Mouse (Mus musculus) heart, embryonic 13.5 days (tissue): Measurements from ENCODE around the gene Cyp2a5. TPM values are rescaled to one million over a fixed set of nuclear protein-coding genes. Genes with fewer than 3 reads are reported as not detected.
"Not testable (repeated sequence)": the region's sequence is repeated elsewhere in the genome, so short reads cannot be mapped to it uniquely, and the experiment has no call there.

Experiments used
- ATAC-seq: fragments of 200-750 bp; cut with Nextera tagmentation; 2 replicates; pipeline ENCODE4 v1.8.0; 2017; ENCODE audit warnings: moderate TSS enrichment; ENCODE audit not compliant: insufficient number of reproducible peaks, low FRiP score, low TSS enrichment; ENCODE audit errors: extremely low read depth
- H3K27ac ChIP-seq: fragments of 300-500 bp; sonication (generic); replicated peaks from 2 replicates; pipeline ENCODE4 v1.5.1; 2015; ENCODE audit warnings: moderate library complexity, mild to moderate bottlenecking, inconsistent platforms
- H3K27me3 ChIP-seq: fragments of 300-500 bp; sonication (generic); replicated peaks from 2 replicates; pipeline ENCODE4 v1.6.1; 2015; ENCODE audit warnings: mild to moderate bottlenecking, inconsistent platforms
- H3K36me3 ChIP-seq: fragments of 300-500 bp; sonication (generic); 2 replicates; pipeline ENCODE4 v1.6.1; 2015; ENCODE audit warnings: mild to moderate bottlenecking, inconsistent platforms
- H3K4me1 ChIP-seq: fragments of 300-500 bp; sonication (generic); 2 replicates; pipeline ENCODE4 v1.6.1; 2015; ENCODE audit warnings: inconsistent platforms
- H3K4me2 ChIP-seq: fragments of 300-500 bp; sonication (generic); 2 replicates; pipeline ENCODE4 v1.6.1; 2015; ENCODE audit warnings: inconsistent platforms, mild to moderate bottlenecking, moderate library complexity
- H3K4me3 ChIP-seq: fragments of 300-500 bp; sonication (generic); 2 replicates; pipeline ENCODE4 v1.5.1; 2015; ENCODE audit warnings: moderate library complexity, mild to moderate bottlenecking, inconsistent platforms
- H3K9ac ChIP-seq: fragments of 300-500 bp; sonication (generic); 2 replicates; pipeline ENCODE4 v1.6.1; 2015; ENCODE audit warnings: inconsistent platforms, mild to moderate bottlenecking, moderate library complexity
- H3K9me3 ChIP-seq: fragments of 300-500 bp; sonication (generic); 2 replicates; pipeline ENCODE4 v1.6.1; 2016; ENCODE audit warnings: inconsistent platforms
- WGBS: fragments of 180-500 bp; shearing (Covaris S2); methylation state at CpG from one replicate; pipeline ENCODE4 v1.1.7; 2015; ENCODE audit warnings: mixed read lengths; 5-methylcytosine and 5-hydroxymethylcytosine counted together
- polyA plus RNA-seq: library from polyadenylated mRNA; unstranded; fragments of >200 nt; fragmentation: Nextera tagmentation; extraction: Ambion mirVana; gene quantifications from 2 replicates; pipeline ENCODE4 v1.2.1, GENCODE M21; 2015

Cyp2a5 gene
- not detected in 2 replicates for polyA plus RNA-seq

DNA sequence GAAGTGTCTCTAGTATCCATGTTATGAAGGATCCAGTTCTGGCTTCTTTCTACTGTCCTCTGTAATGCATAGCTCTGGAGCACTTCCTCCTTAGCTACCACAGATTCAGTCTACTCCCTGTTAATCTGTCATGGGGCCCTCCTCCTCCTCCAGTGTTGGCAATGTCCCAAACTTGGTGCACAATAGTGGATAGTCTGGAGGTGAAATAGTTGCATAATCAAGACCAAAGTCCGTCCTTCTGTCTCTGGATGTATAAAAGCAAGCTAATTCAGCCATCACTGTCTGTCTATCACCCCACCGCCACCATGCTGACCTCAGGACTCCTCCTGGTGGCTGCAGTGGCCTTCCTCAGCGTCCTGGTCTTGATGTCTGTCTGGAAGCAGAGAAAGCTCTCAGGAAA lies at the start of gene Cyp2a5:
TSS of gene Cyp2a5 (plus strand) at position 247 of the 400 bp plus-strand sequence.
- not testable (repeated sequence) for H3K36me3 ChIP-seq, H3K27ac ChIP-seq, H3K4me1 ChIP-seq, H3K9ac ChIP-seq, H3K9me3 ChIP-seq, ATAC-seq, H3K4me3 ChIP-seq, H3K4me2 ChIP-seq, H3K27me3 ChIP-seq
- 66% methylated on average over 3 of the region's 3 CpGs for WGBS

- 47% methylated on average over 1 of the region's 1 CpGs for whole genome bisulfite sequencing
- not testable (repeated sequence) for H3K4me1 ChIP-seq, ATAC-seq, H3K9ac ChIP-seq, H3K4me3 ChIP-seq, H3K27ac ChIP-seq, H3K9me3 ChIP-seq, H3K4me2 ChIP-seq, H3K27me3 ChIP-seq, H3K36me3 ChIP-seq
Measured at GRCm38 (mm10) chr7:26786013-26786412, 49.1 kb upstream of the Cyp2a5 start.

DNA sequence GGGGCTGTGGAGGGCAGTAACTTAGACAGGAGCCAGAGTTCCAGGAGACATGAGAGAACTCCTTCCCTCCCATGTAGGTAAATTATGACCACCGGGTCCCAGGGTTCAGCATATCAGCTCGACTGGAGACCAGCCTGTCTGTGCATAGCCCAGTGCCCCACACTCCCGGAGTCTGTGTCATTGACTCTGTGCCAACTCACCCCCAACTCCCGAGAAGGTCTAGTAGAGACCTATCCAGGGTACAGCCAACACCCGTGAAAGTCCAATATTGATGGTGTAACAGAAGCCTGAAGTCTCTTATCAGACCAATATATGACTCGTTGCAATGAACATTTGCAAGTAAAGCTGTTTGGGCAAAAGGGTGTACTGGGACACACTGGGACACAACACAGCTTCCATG lies 45.1 kb upstream of the Cyp2a5 start:
- H3K4me1 ChIP-seq = no peaks in the 10 kb centered on the region
- H3K9me3 ChIP-seq = peaks cover 7% of the 10 kb centered on the region
- ATAC-seq = no peak
- no peak overlapping the region for H3K27ac ChIP-seq
- H3K27me3 ChIP-seq = no peaks in the 10 kb centered on the region
- no peak overlapping the region for H3K4me3 ChIP-seq
- H3K4me2 ChIP-seq = no peak overlapping the region
- no peaks in the 10 kb centered on the region for H3K36me3 ChIP-seq
- H3K9ac ChIP-seq = no peak overlapping the region
- 59% methylated on average over 6 of the region's 6 CpGs for WGBS

DNA sequence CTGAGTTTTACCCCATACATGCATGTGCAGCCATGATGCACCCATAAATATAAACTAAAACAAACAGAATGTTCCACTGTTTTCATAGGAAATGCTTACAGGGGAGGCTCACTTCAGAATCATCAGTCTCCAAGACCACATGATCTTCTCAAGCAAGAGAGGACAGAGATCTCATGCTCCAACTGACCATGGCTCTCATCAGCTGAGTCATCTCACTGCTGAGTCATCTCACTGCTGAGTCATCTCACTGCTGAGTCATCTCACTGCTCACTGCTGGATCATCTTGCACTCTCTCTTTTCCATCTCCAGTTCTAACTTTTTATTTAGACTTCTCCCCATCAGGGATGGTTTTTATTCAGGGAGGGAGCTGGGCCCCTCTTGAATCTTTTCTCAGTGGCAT lies 35.0 kb upstream of the Cyp2a5 start:
- Histone ChIP-seq H3K4me2 (no peak overlapping the region), H3K9ac (no peak overlapping the region), H3K36me3 (no peaks in the 10 kb centered on the region), H3K27me3 (no peaks in the 10 kb centered on the region), H3K4me1 (no peaks in the 10 kb centered on the region), H3K27ac (no peak overlapping the region), H3K4me3 (no peak overlapping the region), H3K9me3 (0 out of 2 replicates have a peak, but pooled peaks cover 4% of the 10 kb centered on the region)
- ATAC-seq = no peak

GRCm38 (mm10) chr7:26800996-26801395 lies 34.1 kb upstream of the Cyp2a5 start:
- ATAC-seq = no peak
- Histone ChIP-seq H3K4me2 (no peak overlapping the region), H3K9ac (no peak overlapping the region), H3K9me3 (0 out of 2 replicates have a peak, but pooled peaks cover 4% of the 10 kb centered on the region), H3K4me3 (no peak overlapping the region), H3K27me3 (no peaks in the 10 kb centered on the region), H3K27ac (no peak overlapping the region), H3K36me3 (no peaks in the 10 kb centered on the region), H3K4me1 (no peaks in the 10 kb centered on the region)
- WGBS = 92% methylated on average over 1 of the region's 1 CpGs

GRCm38 (mm10) chr7:26808592-26808991 lies 26.5 kb upstream of the Cyp2a5 start, which contains the start of gene Cyp2g1:
Cyp2g1 (plus strand) TSS chr7:26808892.
- 94% methylated on average over 2 of the region's 2 CpGs for WGBS

DNA sequence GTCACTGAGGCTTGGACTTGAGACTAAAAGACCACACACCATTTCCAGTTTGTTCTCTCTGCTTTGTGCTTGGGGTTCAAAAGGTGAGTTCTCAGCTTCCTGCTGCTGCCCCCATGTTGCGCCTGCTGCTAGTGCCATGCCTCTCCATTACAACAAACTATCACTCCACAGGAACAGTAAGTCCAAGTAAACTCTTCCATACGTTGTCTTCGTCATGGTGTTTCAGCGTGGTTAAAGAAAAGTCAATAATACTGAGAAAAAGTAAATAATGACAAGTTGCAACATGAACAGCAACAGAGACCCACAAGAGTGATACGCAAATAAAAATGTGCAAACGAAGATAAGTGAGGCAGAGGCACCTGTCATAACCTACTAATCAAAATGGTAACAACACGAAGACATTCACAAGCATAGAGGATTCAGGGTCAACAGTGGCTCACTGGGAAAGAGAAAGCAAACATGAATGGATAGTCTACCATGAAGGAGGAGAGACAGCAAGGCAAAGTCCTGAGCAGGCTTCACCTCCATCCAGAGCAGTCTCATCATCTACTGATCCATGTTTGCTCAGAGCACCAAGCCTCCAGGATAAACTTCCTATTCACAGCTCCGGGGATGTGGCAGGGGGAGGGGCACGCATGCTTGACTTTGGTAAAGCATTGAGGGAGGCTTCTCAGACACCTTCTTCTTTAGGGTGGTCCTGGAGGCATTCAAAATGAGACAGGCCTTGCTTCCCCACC lies 3.4 kb upstream of the Cyp2a5 start:
- H3K27me3 ChIP-seq, H3K9me3 ChIP-seq, H3K4me3 ChIP-seq, H3K4me1 ChIP-seq, H3K9ac ChIP-seq, ATAC-seq, H3K36me3 ChIP-seq, H3K27ac ChIP-seq, H3K4me2 ChIP-seq: not testable (repeated sequence)
- 75% methylated on average over 9 of the region's 9 CpGs for WGBS

More at GRCm38 (mm10) chr7:26808592-26808991, 26.5 kb upstream of the Cyp2a5 start, which contains the start of gene Cyp2g1:
- H3K4me1 ChIP-seq = no peaks in the 10 kb centered on the region
- no peaks in the 10 kb centered on the region for H3K9me3 ChIP-seq
- H3K27ac ChIP-seq = no peak within 1 kb of the TSS
- H3K4me2 ChIP-seq = no peak within 1 kb of the TSS
- H3K9ac ChIP-seq = no peak within 1 kb of the TSS
- no peaks in the 10 kb centered on the region for H3K36me3 ChIP-seq
- ATAC-seq = no peak
- H3K27me3 ChIP-seq = no peaks in the 10 kb centered on the region
- no peak within 1 kb of the TSS for H3K4me3 ChIP-seq

DNA sequence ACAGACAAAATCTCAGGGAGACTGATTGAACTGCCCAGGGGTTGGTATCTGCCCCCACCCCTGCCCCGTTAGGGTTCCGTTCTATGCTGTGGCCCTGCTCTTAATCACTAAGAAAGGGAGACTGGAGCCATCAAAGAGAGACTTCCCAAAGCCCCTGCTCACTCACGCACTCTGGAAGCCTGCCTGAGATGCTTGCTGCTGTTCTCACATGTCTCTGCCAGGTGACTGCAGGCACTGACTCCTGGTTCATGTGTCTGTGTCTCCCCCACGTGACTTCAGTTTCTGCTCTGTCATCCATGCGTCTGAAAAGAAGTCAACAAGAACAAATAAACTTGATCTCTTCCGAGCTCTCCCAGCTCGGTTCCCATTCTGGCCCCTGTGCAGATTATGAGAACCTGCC lies 2.4 kb upstream of the Cyp2a5 start:
- 61% methylated on average over 7 of the region's 7 CpGs for WGBS
- H3K36me3 ChIP-seq = not testable (repeated sequence)

GRCm38 (mm10) chr7:26843400-26843799 lies 8.3 kb downstream of the Cyp2a5 start:
- not testable (repeated sequence) for H3K27me3 ChIP-seq, H3K27ac ChIP-seq, H3K36me3 ChIP-seq, ATAC-seq, H3K4me2 ChIP-seq, H3K4me3 ChIP-seq, H3K9me3 ChIP-seq, H3K9ac ChIP-seq, H3K4me1 ChIP-seq
- WGBS = 63% methylated on average over 2 of the region's 2 CpGs

More for the DNA sequence above, 2.4 kb upstream of the Cyp2a5 start:
- ATAC-seq, H3K9me3 ChIP-seq, H3K4me1 ChIP-seq, H3K4me3 ChIP-seq, H3K9ac ChIP-seq, H3K27ac ChIP-seq, H3K27me3 ChIP-seq, H3K4me2 ChIP-seq: not testable (repeated sequence)

DNA sequence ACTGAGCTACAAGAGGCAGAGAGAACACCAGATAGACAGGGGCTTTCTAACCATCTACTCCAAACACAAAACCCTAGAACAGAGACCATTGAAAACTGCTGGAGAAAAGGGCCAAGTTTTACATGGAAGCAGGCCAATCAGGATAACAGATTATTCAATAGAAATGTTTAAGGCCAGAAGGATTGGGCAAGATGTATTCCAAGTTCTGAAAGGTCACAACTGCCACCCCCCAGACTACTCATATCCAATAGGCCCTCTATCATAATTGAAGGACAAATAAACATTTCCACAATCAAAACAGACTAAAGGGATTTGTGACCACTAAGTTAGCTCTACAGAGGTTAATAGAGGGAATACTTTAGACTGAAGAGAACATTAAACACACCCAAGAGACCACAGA lies 15.0 kb downstream of the Cyp2a5 start:
- not testable (repeated sequence) for H3K9me3 ChIP-seq, H3K9ac ChIP-seq, H3K4me2 ChIP-seq, H3K36me3 ChIP-seq, H3K27me3 ChIP-seq, H3K27ac ChIP-seq, ATAC-seq, H3K4me1 ChIP-seq, H3K4me3 ChIP-seq

DNA sequence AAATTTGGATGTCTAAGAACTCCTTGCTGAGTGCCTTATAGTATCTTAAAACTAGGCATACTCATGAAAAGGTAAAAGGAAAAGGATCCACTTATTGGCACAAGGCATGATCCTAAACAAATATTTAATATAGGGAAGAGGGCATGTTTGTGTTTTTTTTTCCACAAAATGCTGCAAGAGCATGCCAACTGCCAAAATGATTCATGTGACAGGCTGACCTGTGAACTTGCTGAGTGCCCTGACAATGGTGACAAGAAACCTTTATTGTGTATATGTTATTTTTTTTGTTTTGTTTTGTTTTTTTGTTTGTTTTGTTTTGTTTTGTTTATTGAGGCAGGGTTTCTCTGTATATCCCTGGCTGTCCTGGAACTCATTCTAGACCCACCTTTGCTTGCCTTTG lies 43.5 kb downstream of the Cyp2a5 start:
- not testable (repeated sequence) for H3K9me3 ChIP-seq, H3K4me1 ChIP-seq, H3K4me2 ChIP-seq, H3K9ac ChIP-seq, H3K27ac ChIP-seq, H3K27me3 ChIP-seq, ATAC-seq, H3K36me3 ChIP-seq, H3K4me3 ChIP-seq

DNA sequence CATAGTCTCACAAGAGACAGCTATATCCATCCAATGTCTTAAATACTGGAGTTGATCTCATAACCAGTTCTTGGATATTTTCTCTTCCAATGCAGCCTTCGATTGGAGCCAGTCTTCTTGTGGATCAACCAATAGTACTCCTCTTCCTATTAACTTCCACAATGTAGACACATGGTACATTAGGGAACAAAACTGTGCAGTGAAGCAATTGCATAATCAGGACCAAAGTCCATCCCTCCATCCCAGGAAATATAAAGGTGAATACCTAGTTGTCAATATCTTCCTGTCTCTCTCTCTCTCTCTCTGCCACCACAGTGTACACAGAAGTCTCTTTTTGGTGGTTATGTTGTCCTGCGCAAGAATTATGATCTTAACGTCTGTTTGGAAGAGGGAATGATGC lies 45.5 kb downstream of the Cyp2a5 start:
- not testable (repeated sequence) for H3K4me1 ChIP-seq, ATAC-seq, H3K4me2 ChIP-seq, H3K27ac ChIP-seq, H3K27me3 ChIP-seq, H3K4me3 ChIP-seq, H3K9ac ChIP-seq, H3K36me3 ChIP-seq, H3K9me3 ChIP-seq
- WGBS = 66% methylated on average over 3 of the region's 3 CpGs
